Mouse (Mus musculus) liver, adult 2 months (tissue): ENCODE measurements around the gene Stam2. TPM values are rescaled to one million over a fixed set of nuclear protein-coding genes. Genes with fewer than 3 reads are reported as not detected.
A peak's percentile ranks its signal among the peaks of the same experiment; 100 is the strongest.

Source experiments
- DNase-seq: peaks from one replicate; pipeline ENCODE4 v3.0.0-alpha.2; 2011; ENCODE audit warnings: low read depth, low spot score; ENCODE audit errors: extremely low read depth
- H3K27ac ChIP-seq: fragments of 200-500 bp; replicated peaks from 2 replicates; pipeline ENCODE4 v1.5.1; 2012; ENCODE audit warnings: low read depth, mild to moderate bottlenecking, control low read depth, inconsistent platforms, low read length; ENCODE audit not compliant: insufficient read depth
- H3K27me3 ChIP-seq: fragments of 200-500 bp; 2 replicates; pipeline ENCODE4 v1.6.1; 2012; ENCODE audit warnings: mild to moderate bottlenecking, moderate library complexity, low read length, inconsistent platforms; ENCODE audit not compliant: control insufficient read depth, insufficient read depth
- H3K36me3 ChIP-seq: fragments of 200-500 bp; 2 replicates; pipeline ENCODE4 v1.6.1; 2012; ENCODE audit warnings: low read length, inconsistent platforms; ENCODE audit not compliant: control insufficient read depth, insufficient read depth
- H3K4me1 ChIP-seq: fragments of 200-500 bp; 2 replicates; pipeline ENCODE4 v1.6.1; 2011; ENCODE audit warnings: low read length; ENCODE audit not compliant: control insufficient read depth, insufficient read depth
- H3K4me3 ChIP-seq: fragments of 200-500 bp; 2 replicates; pipeline ENCODE4 v1.5.1; 2011; ENCODE audit warnings: low read depth, mild to moderate bottlenecking, control low read depth, low read length, moderate library complexity; ENCODE audit not compliant: insufficient read depth
- H3K79me2 ChIP-seq: fragments of 200-500 bp; 2 replicates; pipeline ENCODE4 v1.6.1; 2012; ENCODE audit warnings: inconsistent platforms, mild to moderate bottlenecking, low read length, moderate library complexity; ENCODE audit not compliant: control insufficient read depth, insufficient read depth
- H3K9ac ChIP-seq: fragments of 200-500 bp; 2 replicates; pipeline ENCODE4 v1.6.1; 2012; ENCODE audit warnings: low read depth, mild to moderate bottlenecking, control low read depth, inconsistent platforms, low read length
- CTCF ChIP-seq: fragments of 200-500 bp; IDR thresholded peaks from 2 replicates; pipeline ENCODE4 v1.5.1; 2011; ENCODE audit warnings: low read depth, low read length, control low read depth
- POLR2A ChIP-seq: fragments of 200-500 bp; IDR thresholded peaks from 2 replicates; pipeline ENCODE4 v1.6.1; 2011; ENCODE audit warnings: low read length, control low read depth; ENCODE audit not compliant: insufficient read depth; ENCODE audit errors: extremely low read depth
- WGBS: fragments of 180-500 bp; shearing (Covaris S2); methylation state at CpG from one replicate; pipeline ENCODE4 v1.1.7; 2018; 5-methylcytosine and 5-hydroxymethylcytosine counted together
- polyA plus RNA-seq: library from polyadenylated mRNA; depleted of rRNA; stranded (reverse); fragments of >200 nt; gene quantifications from 2 replicates; pipeline ENCODE4 v1.2.3, GENCODE M21; 2012
- total RNA-seq: library from RNA; depleted of rRNA; stranded (reverse); fragments of >200 nt; gene quantifications from 2 replicates; pipeline ENCODE4 v1.2.3, GENCODE M21; 2014

Stam2 gene
- total and polyA plus RNA-seq, 2 experiments, result 3.8 to 6.1 TPM

DNA sequence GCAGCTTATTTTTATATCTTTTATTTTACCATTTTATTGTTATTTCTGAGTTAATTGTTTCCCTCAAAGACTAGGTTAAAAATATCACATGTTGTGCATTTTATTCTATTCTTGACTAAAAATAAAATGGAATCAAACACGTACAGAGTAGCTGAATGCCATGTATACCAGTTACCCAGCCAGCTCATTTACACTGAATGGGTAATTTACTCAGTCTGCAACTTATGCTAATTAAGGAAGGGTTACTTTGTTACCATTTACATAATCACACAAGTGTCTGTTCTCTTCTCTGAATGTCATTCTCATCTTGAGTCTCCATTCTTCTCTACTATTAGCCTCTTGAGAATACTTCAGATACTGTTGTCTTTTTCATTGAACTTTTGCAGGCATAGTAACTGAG lies 32.3 kb upstream of the Stam2 start:
- no peak overlapping the region for H3K4me3 ChIP-seq
- 61% methylated on average over 1 of the region's 1 CpGs for WGBS
- H3K79me2 ChIP-seq, result no peaks in the 10 kb centered on the region
- DNase-seq, result no peak
- H3K27me3 ChIP-seq, result no peaks in the 10 kb centered on the region
- no peaks in the 10 kb centered on the region for H3K36me3 ChIP-seq
- TF ChIP-seq POLR2A (no peak), CTCF (no peak)
- no peaks in the 10 kb centered on the region for H3K4me1 ChIP-seq
- H3K27ac ChIP-seq, result no peak overlapping the region
- H3K9ac ChIP-seq, result no peak overlapping the region

DNA sequence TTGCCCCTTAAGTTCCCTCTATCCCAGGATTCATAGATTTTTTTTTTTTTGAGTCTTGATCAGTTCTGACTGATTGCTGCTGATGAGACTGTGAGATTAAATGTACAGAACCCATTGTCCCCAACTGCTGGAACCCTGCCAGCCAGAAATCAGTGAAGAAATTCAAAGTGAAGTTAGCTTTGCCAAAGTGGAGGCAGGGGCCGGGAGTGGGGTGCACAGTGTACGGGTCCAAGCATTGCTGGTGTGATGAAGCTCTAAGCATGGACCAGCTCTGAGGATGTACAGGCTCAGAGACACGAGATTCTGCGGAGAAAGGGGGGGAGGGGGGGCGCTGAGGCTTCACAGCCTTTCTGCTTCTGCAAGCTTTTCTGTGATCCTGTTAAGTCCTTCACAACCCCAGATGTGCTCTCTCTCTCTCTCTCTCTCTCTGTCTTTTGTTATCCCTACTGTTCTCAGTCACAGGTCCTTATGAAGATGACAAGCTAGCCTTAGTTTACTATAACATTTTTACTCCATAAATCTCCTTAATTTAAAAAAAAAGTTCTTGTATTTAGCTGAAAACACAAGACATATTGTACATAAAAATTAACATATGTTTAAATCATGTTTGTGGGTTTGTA lies 30.8 kb upstream of the Stam2 start:
- 52% methylated on average over 5 of the region's 5 CpGs for WGBS
- TF ChIP-seq POLR2A (no peak), CTCF (no peak)
- Histone ChIP-seq H3K79me2 (no peaks in the 10 kb centered on the region), H3K27me3 (no peaks in the 10 kb centered on the region), H3K4me3 (no peak overlapping the region), H3K4me1 (no peaks in the 10 kb centered on the region), H3K27ac (no peak overlapping the region), H3K9ac (no peak overlapping the region), H3K36me3 (no peaks in the 10 kb centered on the region)
- no peak for DNase-seq

- Histone ChIP-seq H3K27me3 (no peaks in the 10 kb centered on the region), H3K36me3 (no peaks in the 10 kb centered on the region), H3K79me2 (no peaks in the 10 kb centered on the region), H3K9ac (no peak overlapping the region), H3K4me1 (no peaks in the 10 kb centered on the region), H3K27ac (no peak overlapping the region), H3K4me3 (no peak overlapping the region)
- TF ChIP-seq CTCF (no peak), POLR2A (no peak)
- DNase-seq, result no peak
- WGBS, result 94% methylated on average over 6 of the region's 6 CpGs
Observed at GRCm38 (mm10) chr2:52765130-52765529, 23.0 kb upstream of the Stam2 start.

GRCm38 (mm10) chr2:52763891-52764290 lies 21.8 kb upstream of the Stam2 start:
- H3K9ac ChIP-seq, result no peak overlapping the region
- no peak overlapping the region for H3K27ac ChIP-seq
- 89% methylated on average over 14 of the region's 14 CpGs for WGBS
- H3K79me2 ChIP-seq, result no peaks in the 10 kb centered on the region
- H3K27me3 ChIP-seq, result no peaks in the 10 kb centered on the region
- H3K36me3 ChIP-seq, result no peaks in the 10 kb centered on the region
- no peak overlapping the region for H3K4me3 ChIP-seq
- H3K4me1 ChIP-seq, result no peaks in the 10 kb centered on the region
- DNase-seq, result no peak
- TF ChIP-seq POLR2A, result no peak
- no peak for TF ChIP-seq CTCF

GRCm38 (mm10) chr2:52763040-52763736 lies 21.1 kb upstream of the Stam2 start:
- peak; percentile 47 for DNase-seq
- H3K36me3 ChIP-seq, result no peaks in the 10 kb centered on the region
- WGBS, result 18% methylated on average over 12 of the region's 12 CpGs
- no peaks in the 10 kb centered on the region for H3K79me2 ChIP-seq
- H3K4me3 ChIP-seq, result no peak overlapping the region
- TF ChIP-seq POLR2A (no peak), CTCF (peak; percentile 90)
- H3K4me1 ChIP-seq, result no peaks in the 10 kb centered on the region
- no peak overlapping the region for H3K27ac ChIP-seq
- no peaks in the 10 kb centered on the region for H3K27me3 ChIP-seq
- no peak overlapping the region for H3K9ac ChIP-seq

DNA sequence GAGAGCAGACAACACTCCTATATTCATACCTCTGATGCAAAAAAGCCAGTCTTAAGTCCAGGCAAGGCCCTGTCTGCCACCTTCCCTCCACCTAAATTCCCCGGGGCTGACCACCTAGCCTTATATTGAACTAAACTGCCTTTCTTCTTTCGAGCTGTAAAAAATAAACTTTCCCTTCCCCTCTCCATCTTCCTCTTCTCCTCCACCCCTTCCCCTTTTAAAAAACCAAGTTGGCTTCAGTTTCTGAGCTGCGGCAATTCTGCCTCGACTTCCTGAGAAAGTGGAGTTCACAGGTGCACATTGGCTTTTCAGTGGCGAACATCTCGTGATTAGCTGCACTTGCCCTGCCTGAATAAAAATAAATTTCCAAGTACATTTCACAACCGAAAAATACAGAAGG lies 20.4 kb upstream of the Stam2 start:
- Histone ChIP-seq H3K4me1 (no peaks in the 10 kb centered on the region), H3K27ac (no peak overlapping the region), H3K79me2 (no peaks in the 10 kb centered on the region), H3K36me3 (no peaks in the 10 kb centered on the region), H3K27me3 (no peaks in the 10 kb centered on the region), H3K4me3 (no peak overlapping the region), H3K9ac (no peak overlapping the region)
- WGBS, result 62% methylated on average over 7 of the region's 7 CpGs
- no peak for TF ChIP-seq POLR2A
- TF ChIP-seq CTCF, result no peak
- DNase-seq, result no peak
